Mouse (Mus musculus) left cerebral cortex, adult 11 months (tissue): ENCODE measurements around the gene Socs3.

Experiments used
- DNase-seq: peaks from one replicate; pipeline ENCODE4 v3.0.0; 2022; ENCODE audit warnings: low spot score

Gene Socs3

GRCm38 (mm10) chr11:117923279-117923678 lies 46.6 kb downstream of the Socs3 start:
- DNase-seq, result no peak

- no peak for DNase-seq
Measured at GRCm38 (mm10) chr11:117919211-117919610, 50.6 kb downstream of the Socs3 start.

- no peak for DNase-seq
Measured at GRCm38 (mm10) chr11:117918541-117918940, 51.3 kb downstream of the Socs3 start.
